Mouse (Mus musculus) E14TG2a.4 (cell line): ENCODE results near the gene Ddx27.

Experiments
- CTCF ChIP-seq: conservative IDR thresholded peaks from 2 replicates; pipeline ENCODE4 v1.5.1; 2014; ENCODE audit warnings: low read length
- NANOG ChIP-seq: IDR thresholded peaks from 2 replicates; pipeline ENCODE4 v1.6.1; 2014; ENCODE audit warnings: borderline replicate concordance, low read length, mixed read lengths

GRCm38 (mm10) chr2:167060360-167060759 is 45.4 kb downstream of the Ddx27 start:
- no peak for TF ChIP-seq CTCF
- TF ChIP-seq NANOG: no peak
